Mouse (Mus musculus): Measurements from ENCODE around the gene Btrc. TPM values are rescaled to one million over a fixed set of nuclear protein-coding genes. Genes with fewer than 3 reads are reported as not detected.

Btrc gene
- polyA plus RNA-seq, 1 experiment from 2014 or later, result 34.2 TPM

GRCm38 (mm10) chr19:45447222-45447621, 83.7 kb downstream of the Btrc start:
- Histone ChIP-seq H3K4me1 (peaks cover 15% of the 10 kb centered on the region), H3K9ac (no peak overlapping the region), H3K27ac (replicated peaks) (no peak overlapping the region), H3K27me3 (replicated peaks) (no peaks in the 10 kb centered on the region), H3K4me2 (peak overlapping the region; percentile 47), H3K4me3 (peak overlapping the region; percentile 26; the same call in 1 of the 2 replicates), H3K9me3 (no peaks in the 10 kb centered on the region), H3K36me3 (peaks cover 1% of the 10 kb centered on the region; the same call in 1 of the 2 replicates)
- 88% methylated on average over 2 of the region's 2 CpGs for WGBS
- no peak for ATAC-seq (ENCODE audit: extremely low read depth, insufficient number of reproducible peaks, low FRiP score, low TSS enrichment)

GRCm38 (mm10) chr19:45447886-45448285, 84.4 kb downstream of the Btrc start:
- no peak for ATAC-seq (ENCODE audit: extremely low read depth, insufficient number of reproducible peaks, low FRiP score, low TSS enrichment)
- Histone ChIP-seq H3K27me3 (replicated peaks) (no peaks in the 10 kb centered on the region), H3K4me3 (0 out of 2 replicates have a peak overlapping the region, but pooled peaks have one; percentile 26), H3K27ac (replicated peaks) (no peak overlapping the region), H3K9me3 (no peaks in the 10 kb centered on the region), H3K9ac (no peak overlapping the region), H3K4me1 (peaks cover 15% of the 10 kb centered on the region), H3K4me2 (peak overlapping the region; percentile 47; the same call in 1 of the 2 replicates), H3K36me3 (peaks cover 6% of the 10 kb centered on the region; the same call in 1 of the 2 replicates)
- WGBS, result 89% methylated on average over 1 of the region's 1 CpGs

- no peak for ATAC-seq (ENCODE audit: extremely low read depth, insufficient number of reproducible peaks, low FRiP score, low TSS enrichment)
These were observed 90.9 kb downstream of the Btrc start for GRCm38 (mm10) chr19:45454391-45454790.

GRCm38 (mm10) chr19:45456896-45457295, 93.4 kb downstream of the Btrc start:
- Histone ChIP-seq H3K4me2 (no peak overlapping the region), H3K4me1 (no peaks in the 10 kb centered on the region), H3K4me3 (no peak overlapping the region), H3K27me3 (replicated peaks) (no peaks in the 10 kb centered on the region), H3K9ac (no peak overlapping the region), H3K27ac (replicated peaks) (no peak overlapping the region), H3K36me3 (peaks cover 10% of the 10 kb centered on the region), H3K9me3 (no peaks in the 10 kb centered on the region)
- no peak for ATAC-seq (ENCODE audit: extremely low read depth, insufficient number of reproducible peaks, low FRiP score, low TSS enrichment)
- 90% methylated on average over 7 of the region's 7 CpGs for WGBS

More at GRCm38 (mm10) chr19:45454391-45454790, 90.9 kb downstream of the Btrc start:
- Histone ChIP-seq H3K4me2 (no peak overlapping the region), H3K4me3 (no peak overlapping the region), H3K9me3 (no peaks in the 10 kb centered on the region), H3K27me3 (replicated peaks) (no peaks in the 10 kb centered on the region), H3K9ac (no peak overlapping the region), H3K36me3 (peaks cover 10% of the 10 kb centered on the region), H3K4me1 (peaks cover 2% of the 10 kb centered on the region; the same call in 1 of the 2 replicates), H3K27ac (replicated peaks) (no peak overlapping the region)
- WGBS, result 92% methylated on average over 3 of the region's 3 CpGs

- no peak overlapping the region for H3K27ac ChIP-seq (replicated peaks)
- H3K4me2 ChIP-seq, result no peak overlapping the region
- H3K4me1 ChIP-seq, result no peaks in the 10 kb centered on the region
- H3K9ac ChIP-seq, result no peak overlapping the region
- H3K9me3 ChIP-seq, result no peaks in the 10 kb centered on the region
- peaks cover 4% of the 10 kb centered on the region; the same call in 1 of the 2 replicates for H3K36me3 ChIP-seq
- ATAC-seq (ENCODE audit: extremely low read depth, insufficient number of reproducible peaks, low FRiP score, low TSS enrichment), result no peak
- no peaks in the 10 kb centered on the region for H3K27me3 ChIP-seq (replicated peaks)
- no peak overlapping the region for H3K4me3 ChIP-seq
- WGBS, result 77% methylated on average over 7 of the region's 7 CpGs
These were observed 95.2 kb downstream of the Btrc start for GRCm38 (mm10) chr19:45458702-45459101.

GRCm38 (mm10) chr19:45459931-45460665, 96.6 kb downstream of the Btrc start:
- Histone ChIP-seq H3K4me3 (no peak overlapping the region), H3K4me1 (no peaks in the 10 kb centered on the region), H3K4me2 (no peak overlapping the region), H3K9me3 (no peaks in the 10 kb centered on the region), H3K9ac (no peak overlapping the region), H3K27ac (replicated peaks) (no peak overlapping the region), H3K27me3 (replicated peaks) (no peaks in the 10 kb centered on the region), H3K36me3 (peaks cover 4% of the 10 kb centered on the region; the same call in 1 of the 2 replicates)
- ATAC-seq (ENCODE audit: extremely low read depth, insufficient number of reproducible peaks, low FRiP score, low TSS enrichment), result no peak
- 71% methylated on average over 9 of the region's 9 CpGs for WGBS

GRCm38 (mm10) chr19:45460749-45461736, 97.5 kb downstream of the Btrc start:
- 73% methylated on average over 10 of the region's 10 CpGs for WGBS

GRCm38 (mm10) chr19:45469760-45470159, 106.2 kb downstream of the Btrc start:
- H3K27me3 ChIP-seq (replicated peaks), result no peaks in the 10 kb centered on the region
- H3K9ac ChIP-seq, result no peak overlapping the region
- no peak overlapping the region for H3K4me2 ChIP-seq
- H3K36me3 ChIP-seq, result peaks cover 9% of the 10 kb centered on the region
- no peak overlapping the region for H3K4me3 ChIP-seq
- no peak overlapping the region for H3K27ac ChIP-seq (replicated peaks)
- WGBS, result 96% methylated on average over 5 of the region's 5 CpGs
- ATAC-seq (ENCODE audit: extremely low read depth, insufficient number of reproducible peaks, low FRiP score, low TSS enrichment), result no peak
- H3K4me1 ChIP-seq, result peaks cover 18% of the 10 kb centered on the region
- H3K9me3 ChIP-seq, result no peaks in the 10 kb centered on the region

More at GRCm38 (mm10) chr19:45460749-45461736, 97.5 kb downstream of the Btrc start:
- Histone ChIP-seq H3K36me3 (peaks cover 4% of the 10 kb centered on the region; the same call in 1 of the 2 replicates), H3K27ac (replicated peaks) (no peak overlapping the region), H3K4me2 (no peak overlapping the region), H3K4me1 (no peaks in the 10 kb centered on the region), H3K9ac (no peak overlapping the region), H3K4me3 (no peak overlapping the region), H3K9me3 (no peaks in the 10 kb centered on the region), H3K27me3 (replicated peaks) (no peaks in the 10 kb centered on the region)
- ATAC-seq (ENCODE audit: extremely low read depth, insufficient number of reproducible peaks, low FRiP score, low TSS enrichment), result no peak

- Histone ChIP-seq H3K27ac (replicated peaks) (no peak overlapping the region), H3K4me2 (no peak overlapping the region), H3K9ac (no peak overlapping the region), H3K36me3 (peaks cover 9% of the 10 kb centered on the region), H3K9me3 (no peaks in the 10 kb centered on the region), H3K4me1 (peaks cover 31% of the 10 kb centered on the region), H3K4me3 (no peak overlapping the region), H3K27me3 (replicated peaks) (no peaks in the 10 kb centered on the region)
- WGBS, result 76% methylated on average over 11 of the region's 11 CpGs
- ATAC-seq (ENCODE audit: extremely low read depth, insufficient number of reproducible peaks, low FRiP score, low TSS enrichment), result no peak
These were observed 109.4 kb downstream of the Btrc start for GRCm38 (mm10) chr19:45472691-45473520.

- Histone ChIP-seq H3K4me3 (no peak overlapping the region), H3K27ac (replicated peaks) (no peak overlapping the region), H3K36me3 (peaks cover 9% of the 10 kb centered on the region), H3K4me2 (no peak overlapping the region), H3K9ac (no peak overlapping the region), H3K27me3 (replicated peaks) (no peaks in the 10 kb centered on the region), H3K4me1 (peaks cover 24% of the 10 kb centered on the region), H3K9me3 (no peaks in the 10 kb centered on the region)
- ATAC-seq (ENCODE audit: extremely low read depth, insufficient number of reproducible peaks, low FRiP score, low TSS enrichment), result no peak
- WGBS, result 68% methylated on average over 4 of the region's 4 CpGs
These were observed 111.2 kb downstream of the Btrc start for GRCm38 (mm10) chr19:45474686-45475085.
